Mouse (Mus musculus) megakaryocyte progenitor cell, adult 5-6 weeks (primary cell): ENCODE results near the gene Cox6b2. TPM values are rescaled to one million over a fixed set of nuclear protein-coding genes. Genes with fewer than 3 reads are reported as not detected.
"Not testable (repeated sequence)": the region's sequence is repeated elsewhere in the genome, so short reads cannot be mapped to it uniquely, and the experiment has no call there.

Experiments used
- ATAC-seq: replicated peaks from 2 replicates; pipeline ENCODE4 v1.8.0; 2016; ENCODE audit warnings: mild to moderate bottlenecking, moderate TSS enrichment, inconsistent platforms; ENCODE audit not compliant: poor library complexity
- total RNA-seq, 2 experiments: library from RNA; stranded (forward) in 1 of 2; stranded (reverse) in 1 of 2; fragments of 157-497, 149-512 nt in 1 of 2; fragments of 200-1000 nt in 1 of 2; gene quantifications; 2 replicates each; pipeline versions ENCODE4 v1.2.3 to v1.2.4; 2015 to 2017

The Cox6b2 gene
- total RNA-seq (2015) (63.0 and 71.7 TPM in 2 replicates), total RNA-seq (2017) (44.2 and 66.7 TPM in 2 replicates)

- ATAC-seq: peak; percentile 77
Observed at GRCm38 (mm10) chr7:4752821-4753570, at the start of gene Cox6b2. Gene Cox6b2, minus strand, starts transcription at chr7:4753094.

DNA sequence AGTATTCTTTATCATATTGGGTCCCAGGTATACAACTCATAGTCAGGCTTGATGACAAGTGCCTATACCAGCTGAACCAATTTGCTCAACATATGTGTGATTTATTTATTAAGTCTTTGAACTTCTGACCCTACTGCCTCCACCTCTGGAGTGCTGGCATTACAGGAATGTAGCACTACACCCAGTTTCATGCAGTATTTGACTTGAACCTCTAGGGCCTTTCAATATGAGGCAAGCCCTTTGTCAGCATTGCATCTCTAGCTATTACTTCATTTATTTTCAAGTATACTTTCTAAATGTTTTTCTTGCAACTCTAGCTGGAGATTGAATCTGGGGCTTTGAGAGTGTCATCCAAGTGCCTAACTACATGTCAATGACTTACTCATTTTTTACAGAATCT is 49.4 kb upstream of the Cox6b2 start:
- ATAC-seq: no peak

DNA sequence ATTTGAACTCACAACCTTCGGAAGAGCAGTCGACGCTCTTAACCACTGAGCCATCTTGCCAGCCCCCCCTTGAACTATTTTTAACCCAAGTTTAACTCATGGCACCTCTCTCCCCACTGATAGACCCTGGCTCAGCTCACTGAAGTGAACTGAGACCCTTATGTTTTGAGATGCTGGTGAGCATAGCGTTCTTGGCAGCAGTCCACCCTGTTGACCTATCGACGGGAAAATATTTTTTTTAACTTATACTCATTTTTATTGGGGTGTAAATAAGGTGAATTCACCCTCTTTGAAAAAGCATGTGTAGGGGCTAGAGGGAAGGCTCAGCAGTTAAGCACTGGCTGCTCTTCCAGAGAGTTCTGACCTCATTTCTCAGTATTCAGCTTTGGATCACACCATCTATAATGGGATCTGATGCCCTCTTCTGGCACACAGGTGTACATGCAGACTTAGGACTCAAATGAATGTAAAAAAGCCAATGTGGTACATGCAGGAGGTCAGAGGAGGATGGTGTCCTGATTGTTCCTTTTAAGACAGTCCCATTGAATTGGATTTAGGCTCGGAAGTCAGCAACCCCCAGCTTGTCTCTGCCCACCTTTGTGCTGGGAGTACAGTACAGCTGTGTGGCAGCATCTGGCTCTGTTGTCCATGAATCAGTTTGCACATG is 43.0 kb upstream of the Cox6b2 start:
- ATAC-seq: peak; percentile 30

DNA sequence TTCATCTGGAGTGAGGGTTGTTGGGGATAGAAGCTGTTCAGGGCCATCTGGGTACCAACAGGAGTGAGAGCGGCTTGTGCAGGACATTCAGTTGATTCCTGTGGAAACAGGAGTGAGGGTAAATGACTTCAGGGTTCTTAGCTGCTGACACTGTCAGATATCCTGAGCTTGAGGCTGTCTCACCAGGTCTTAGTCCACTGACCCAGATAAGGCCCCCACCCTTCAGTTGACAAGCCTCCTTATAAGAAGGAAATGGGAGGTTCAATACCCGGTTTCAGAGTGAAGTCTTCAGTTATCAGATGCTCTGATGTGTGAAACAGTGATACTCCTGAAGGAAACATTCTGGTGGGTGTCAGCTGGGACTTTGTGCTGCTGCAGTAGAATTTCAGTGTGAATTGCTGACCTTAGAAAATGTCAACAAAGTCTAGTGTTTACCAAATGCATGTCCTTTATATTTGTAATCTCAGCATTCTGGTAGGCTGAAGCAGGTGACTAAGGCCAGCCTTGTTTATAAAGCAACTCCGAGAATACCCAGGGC is 41.8 kb upstream of the Cox6b2 start:
- ATAC-seq: no peak

GRCm38 (mm10) chr7:4793674-4794073 is 40.8 kb upstream of the Cox6b2 start:
- ATAC-seq: no peak

GRCm38 (mm10) chr7:4793248-4793647 is 40.4 kb upstream of the Cox6b2 start:
- ATAC-seq: not testable (repeated sequence)

GRCm38 (mm10) chr7:4792278-4793212 is 39.7 kb upstream of the Cox6b2 start, which contains the start of gene Rpl28:
Gene Rpl28, plus strand, starts transcription at chr7:4792874.
- ATAC-seq: peak; percentile 71

- ATAC-seq: peak; percentile 8; the same call in 1 of the 2 replicates
Observed at GRCm38 (mm10) chr7:4789436-4789935, 36.6 kb upstream of the Cox6b2 start, which contains the start of gene Tmem238. Gene Tmem238, minus strand, starts transcription at chr7:4789656.

- peak; percentile 54 for ATAC-seq
Observed at GRCm38 (mm10) chr7:4788499-4789435, 35.9 kb upstream of the Cox6b2 start.

DNA sequence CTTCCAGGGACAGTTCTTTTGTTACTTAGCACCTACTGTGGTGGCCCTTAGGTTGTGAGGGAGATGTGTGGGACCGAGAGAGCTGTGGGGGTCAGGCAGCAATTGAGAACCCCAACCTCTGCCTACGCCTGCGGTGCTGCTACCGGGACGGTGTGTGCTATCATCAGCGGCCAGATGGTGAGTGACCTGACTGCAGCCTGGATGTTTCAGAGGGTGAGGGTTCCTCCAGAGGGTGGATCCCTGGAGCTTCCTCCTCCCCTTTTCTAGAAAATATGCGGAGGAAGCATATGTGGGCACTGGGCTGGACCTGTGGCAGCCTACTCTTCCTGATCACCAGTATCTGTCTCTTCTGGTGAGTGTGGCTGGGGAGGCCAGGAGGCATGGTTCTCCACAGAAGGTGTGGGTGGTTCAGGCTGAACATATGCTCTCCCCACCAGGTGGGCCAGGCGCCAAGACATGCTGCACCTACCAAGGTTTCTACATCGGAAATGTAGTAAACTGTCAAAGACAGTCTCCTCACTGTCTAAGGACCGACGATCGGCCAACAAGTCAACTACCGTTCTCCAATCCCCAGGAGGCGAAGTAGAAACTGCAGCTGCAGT is 30.9 kb upstream of the Cox6b2 start:
- ATAC-seq: peak; percentile 42

GRCm38 (mm10) chr7:4782759-4783158 is 29.9 kb upstream of the Cox6b2 start, which contains the start of the genes Il11 and Tmem190:
Gene Il11, minus strand, starts transcription at chr7:4782859.
Gene Tmem190, plus strand, starts transcription at chr7:4782937.
- ATAC-seq: no peak

GRCm38 (mm10) chr7:4782130-4782529 is 29.2 kb upstream of the Cox6b2 start:
- ATAC-seq: peak; percentile 27; the same call in 1 of the 2 replicates

DNA sequence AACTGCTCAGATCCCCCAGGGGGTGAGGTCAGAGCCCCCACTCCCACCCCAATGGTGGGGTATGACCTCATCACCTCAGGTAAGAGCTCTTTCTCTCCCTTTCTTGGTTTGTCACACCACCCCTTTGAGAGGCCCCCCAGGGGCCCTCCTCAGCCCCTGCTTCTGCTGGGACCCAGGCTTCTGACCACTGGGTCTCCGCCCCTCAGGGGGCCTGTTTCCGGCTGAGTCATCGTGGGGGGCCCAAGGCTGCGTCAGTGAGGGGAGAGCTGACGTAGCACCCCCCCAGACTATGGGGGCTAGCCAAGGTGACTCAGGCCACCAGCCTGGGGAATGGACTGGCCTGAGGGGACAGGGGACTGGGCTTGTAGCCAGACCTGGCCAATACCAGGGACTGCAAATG is 27.0 kb upstream of the Cox6b2 start:
- no peak for ATAC-seq

DNA sequence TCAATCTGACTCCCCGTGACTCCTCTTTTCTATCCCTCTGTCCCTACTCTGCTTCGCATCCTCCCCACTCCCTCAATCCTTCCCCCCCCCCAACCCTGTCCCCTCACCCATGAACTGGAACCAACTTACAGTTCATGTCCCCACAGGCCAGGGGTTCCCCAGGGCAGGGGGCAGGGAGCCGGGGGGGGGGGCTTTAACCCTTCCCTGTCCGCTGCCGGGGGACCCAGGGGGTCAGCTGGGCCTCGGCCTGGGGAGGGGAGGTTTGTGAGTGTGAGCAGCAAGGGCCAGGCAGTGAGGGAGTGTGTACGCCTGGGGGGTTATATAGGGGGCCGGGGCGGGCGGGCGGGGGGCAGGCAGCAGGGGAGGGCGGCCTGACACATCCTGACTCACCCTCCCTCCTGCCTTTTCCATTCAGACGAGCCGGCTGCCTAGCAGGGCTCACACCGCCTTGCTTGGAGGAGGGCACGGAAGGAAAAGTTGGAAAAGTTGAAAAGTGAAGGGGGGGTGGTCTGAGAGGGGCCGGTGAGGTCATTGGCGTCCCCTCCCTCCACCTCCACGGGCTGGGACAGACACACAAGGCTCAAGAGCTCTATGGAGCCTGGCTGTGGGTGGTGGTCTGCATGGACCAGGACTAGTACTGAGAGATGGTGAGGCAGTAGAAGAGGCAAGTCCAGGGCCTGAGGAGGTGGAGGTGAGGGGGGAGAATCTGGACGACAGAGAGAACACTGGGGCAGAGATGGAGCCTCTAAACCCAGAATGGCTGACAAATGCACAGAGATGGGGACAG is 25.1 kb upstream of the Cox6b2 start:
- no peak for ATAC-seq

- ATAC-seq: peak; percentile 40
Observed at GRCm38 (mm10) chr7:4776861-4777830, 24.3 kb upstream of the Cox6b2 start.

DNA sequence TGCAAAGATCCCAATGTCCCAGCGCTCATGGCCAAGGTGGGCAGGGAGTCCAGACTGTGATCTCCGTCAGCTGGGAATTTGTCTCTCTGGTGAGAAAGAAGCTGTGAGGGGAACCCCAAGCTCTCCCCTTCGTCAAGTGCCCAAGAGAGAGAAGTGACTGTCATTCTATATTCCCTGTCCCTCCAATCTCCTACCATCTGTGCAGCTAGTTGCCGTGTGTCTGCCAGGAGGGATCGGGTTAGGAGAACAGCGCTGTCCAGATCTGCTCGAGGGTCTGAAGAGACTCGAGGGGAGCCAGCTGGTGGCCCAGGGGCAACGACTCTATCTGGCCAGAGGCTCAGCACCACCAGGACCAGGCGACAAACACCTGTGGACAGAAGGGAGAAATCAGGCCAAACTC is 23.2 kb upstream of the Cox6b2 start:
- ATAC-seq: no peak

DNA sequence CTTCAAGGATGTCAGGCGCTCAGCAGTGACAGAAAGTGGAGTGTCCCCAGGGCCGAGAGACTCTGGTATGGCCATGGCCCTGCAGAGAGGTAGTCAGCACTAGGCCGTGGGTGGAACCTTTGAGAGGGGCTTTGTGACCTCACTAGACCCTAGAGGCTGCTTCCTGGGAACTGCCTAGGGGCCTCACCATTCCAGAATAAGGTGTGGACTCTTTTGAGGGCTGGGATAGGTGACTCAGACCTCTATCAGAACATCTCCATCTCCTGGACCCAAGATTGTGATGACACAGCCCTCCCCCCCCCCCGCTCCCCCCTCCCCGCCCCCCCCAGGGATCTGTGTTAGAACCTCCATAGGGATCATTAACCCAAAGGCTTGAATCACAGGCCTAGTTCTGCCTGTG is 18.3 kb upstream of the Cox6b2 start, which contains the start of gene Fam71e2:
Gene Fam71e2, minus strand, starts transcription at position 101 of the 400 bp plus-strand sequence.
- ATAC-seq: no peak
